Mouse (Mus musculus): ENCODE data around the gene Asphd2. TPM values are rescaled to one million over a fixed set of nuclear protein-coding genes. Genes with fewer than 3 reads are reported as not detected.
A peak's percentile ranks its signal among the peaks of the same experiment; 100 is the strongest.

Asphd2 gene
- polyA plus RNA-seq (2012; rRNA removed), result 0.05 and 0.67 TPM in 2 replicates

DNA sequence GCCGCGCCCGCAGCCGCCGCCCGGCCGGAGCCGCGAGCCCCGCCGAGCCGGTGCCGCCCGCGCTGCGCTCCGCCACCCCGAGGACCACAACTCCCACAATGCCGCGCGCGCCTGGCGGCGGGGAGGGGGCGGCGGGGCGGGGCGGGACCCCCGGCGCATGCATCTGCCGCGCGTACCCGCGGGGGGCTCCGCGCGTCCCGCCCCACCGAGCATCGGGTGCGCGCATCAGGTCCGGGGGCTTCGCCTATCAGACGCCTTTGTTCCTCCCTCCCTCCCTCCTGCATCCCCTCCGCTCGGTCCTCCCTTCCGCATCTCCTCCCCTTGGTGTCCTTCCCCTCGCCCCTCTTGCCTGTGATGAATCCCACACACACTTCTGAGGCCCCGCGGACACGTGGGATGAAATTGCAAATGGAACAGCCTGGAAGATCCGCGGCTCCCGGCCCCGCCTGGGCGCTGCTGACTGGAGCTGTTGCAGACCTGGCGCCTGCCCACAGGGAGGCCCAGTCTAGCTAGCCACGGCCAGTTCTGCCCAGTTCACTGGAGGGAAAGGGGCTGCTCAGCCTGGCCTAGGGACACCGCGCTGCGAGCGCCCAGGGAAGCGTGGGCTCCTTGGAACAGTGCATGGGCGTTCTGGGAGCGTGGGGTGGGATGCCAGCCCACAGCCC, at the start of gene Asphd2:
TSS of gene Asphd2 (minus strand) at position 88 of the 665 bp plus-strand sequence.
- no peak for DNase-seq
- 8% methylated on average over 55 of the region's 67 CpGs for WGBS
- peak within 1 kb of the TSS; percentile 15 for H3K4me3 ChIP-seq (ENCODE audit: control insufficient read depth, insufficient read depth, low read length)
- TF ChIP-seq CTCF (IDR thresholded peaks at IDR 0.05; ENCODE audit: borderline replicate concordance, control insufficient read depth, extremely low read depth, insufficient read depth, low read length, poor library complexity), result no peak
- no peak for TF ChIP-seq POLR2A (IDR thresholded peaks at IDR 0.05; ENCODE audit: control insufficient read depth, extremely low read depth, insufficient read depth, low read length, poor library complexity)
- H3K4me1 ChIP-seq (replicated peaks; ENCODE audit: control insufficient read depth, insufficient read depth, low read length), result peaks cover 5% of the 10 kb centered on the region; the same call in 1 of the 2 replicates
- no peaks in the 10 kb centered on the region for H3K36me3 ChIP-seq (ENCODE audit: control insufficient read depth, insufficient read depth, low read length)
- peaks cover 12% of the 10 kb centered on the region; the same call in 1 of the 2 replicates for H3K27me3 ChIP-seq (ENCODE audit: control insufficient read depth, insufficient read depth, low read length)
- H3K27ac ChIP-seq (ENCODE audit: control insufficient read depth, insufficient read depth, low read length), result no peak within 1 kb of the TSS

GRCm38 (mm10) chr5:112438535-112438934, 43.9 kb upstream of the Asphd2 start:
- WGBS, result 75% methylated on average over 10 of the region's 10 CpGs
- peaks cover 3% of the 10 kb centered on the region; the same call in 1 of the 2 replicates for H3K4me1 ChIP-seq (replicated peaks; ENCODE audit: control insufficient read depth, insufficient read depth, low read length)
- no peak overlapping the region for H3K4me3 ChIP-seq (ENCODE audit: control insufficient read depth, insufficient read depth, low read length)
- H3K27ac ChIP-seq (ENCODE audit: control insufficient read depth, insufficient read depth, low read length), result no peak overlapping the region
- no peaks in the 10 kb centered on the region for H3K27me3 ChIP-seq (ENCODE audit: control insufficient read depth, insufficient read depth, low read length)
- DNase-seq, result no peak
- TF ChIP-seq POLR2A (IDR thresholded peaks at IDR 0.05; ENCODE audit: control insufficient read depth, extremely low read depth, insufficient read depth, low read length, poor library complexity), result no peak
- TF ChIP-seq CTCF (IDR thresholded peaks at IDR 0.05; ENCODE audit: borderline replicate concordance, control insufficient read depth, extremely low read depth, insufficient read depth, low read length, poor library complexity), result no peak
- H3K36me3 ChIP-seq (ENCODE audit: control insufficient read depth, insufficient read depth, low read length), result no peaks in the 10 kb centered on the region

DNA sequence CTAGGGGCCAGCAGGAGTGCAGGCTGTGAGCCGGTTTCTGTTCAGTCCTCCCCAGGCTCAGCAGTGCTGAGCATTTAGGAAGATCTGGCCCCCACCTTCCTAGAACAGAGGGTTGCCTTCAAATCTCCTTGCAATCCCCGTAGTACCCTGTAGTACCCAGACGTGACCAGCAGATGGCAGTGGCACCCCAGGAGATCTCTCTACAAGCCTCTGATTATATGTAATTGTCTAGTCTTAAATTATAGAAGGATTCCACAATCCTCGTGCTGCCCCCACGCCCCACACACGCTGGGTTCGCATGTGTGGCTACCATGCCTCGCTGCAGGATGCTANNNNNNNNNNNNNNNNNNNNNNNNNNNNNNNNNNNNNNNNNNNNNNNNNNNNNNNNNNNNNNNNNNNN, 38.3 kb upstream of the Asphd2 start:
- WGBS, result 3% methylated on average over 8 of the region's 8 CpGs
- Histone ChIP-seq H3K4me1 (replicated peaks; ENCODE audit: control insufficient read depth, insufficient read depth, low read length) (peaks cover 11% of the 10 kb centered on the region), H3K4me3 (ENCODE audit: control insufficient read depth, insufficient read depth, low read length) (no peak overlapping the region), H3K27ac (ENCODE audit: control insufficient read depth, insufficient read depth, low read length) (no peak overlapping the region), H3K36me3 (ENCODE audit: control insufficient read depth, insufficient read depth, low read length) (no peaks in the 10 kb centered on the region), H3K27me3 (ENCODE audit: control insufficient read depth, insufficient read depth, low read length) (no peaks in the 10 kb centered on the region)
- peak; percentile 73 for DNase-seq
- TF ChIP-seq CTCF (IDR thresholded peaks at IDR 0.05; ENCODE audit: borderline replicate concordance, control insufficient read depth, extremely low read depth, insufficient read depth, low read length, poor library complexity) (0 out of 2 replicates have a peak, but pooled peaks have one; percentile 47), POLR2A (IDR thresholded peaks at IDR 0.05; ENCODE audit: control insufficient read depth, extremely low read depth, insufficient read depth, low read length, poor library complexity) (no peak)

GRCm38 (mm10) chr5:112432033-112432432, 37.4 kb upstream of the Asphd2 start:
- Histone ChIP-seq H3K27ac (ENCODE audit: control insufficient read depth, insufficient read depth, low read length) (no peak overlapping the region), H3K4me1 (replicated peaks; ENCODE audit: control insufficient read depth, insufficient read depth, low read length) (peaks cover 8% of the 10 kb centered on the region), H3K27me3 (ENCODE audit: control insufficient read depth, insufficient read depth, low read length) (no peaks in the 10 kb centered on the region), H3K4me3 (ENCODE audit: control insufficient read depth, insufficient read depth, low read length) (no peak overlapping the region), H3K36me3 (ENCODE audit: control insufficient read depth, insufficient read depth, low read length) (no peaks in the 10 kb centered on the region)
- 93% methylated on average over 5 of the region's 5 CpGs for WGBS
- DNase-seq, result no peak
- no peak for TF ChIP-seq CTCF (IDR thresholded peaks at IDR 0.05; ENCODE audit: borderline replicate concordance, control insufficient read depth, extremely low read depth, insufficient read depth, low read length, poor library complexity)
- TF ChIP-seq POLR2A (IDR thresholded peaks at IDR 0.05; ENCODE audit: control insufficient read depth, extremely low read depth, insufficient read depth, low read length, poor library complexity), result no peak

DNA sequence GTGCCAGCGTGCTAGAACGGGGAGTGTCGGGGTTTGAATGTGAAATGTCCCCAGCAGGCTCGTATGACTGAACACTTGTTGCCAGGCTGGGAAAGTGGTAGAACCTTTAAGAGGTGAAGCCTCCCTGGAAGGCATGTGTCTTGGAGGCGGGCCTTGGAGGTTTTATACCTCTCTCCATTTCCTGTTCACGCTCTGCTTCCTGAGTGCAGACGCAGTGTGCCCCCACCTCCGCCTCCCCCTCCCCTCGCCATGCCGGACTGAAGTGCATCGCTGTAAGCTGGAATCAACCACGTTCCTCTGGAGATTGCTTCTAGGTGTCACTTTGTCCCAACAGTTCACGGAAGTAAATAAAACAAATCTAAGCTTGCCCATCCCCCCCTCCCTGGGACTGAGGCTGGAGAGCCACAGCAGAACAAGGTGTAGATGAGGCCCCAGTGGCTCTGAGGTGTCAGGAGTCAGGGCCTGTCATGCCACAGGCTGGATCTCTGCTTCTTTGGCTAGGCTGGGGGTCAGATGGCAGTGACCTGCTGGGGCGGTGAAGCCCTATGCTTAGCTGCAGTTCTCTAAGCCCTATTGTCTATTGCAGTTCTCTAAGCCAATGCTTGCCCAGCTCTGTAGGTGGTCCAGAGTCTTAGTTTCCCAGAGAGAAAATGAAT, 36.6 kb upstream of the Asphd2 start:
- Histone ChIP-seq H3K27me3 (ENCODE audit: control insufficient read depth, insufficient read depth, low read length) (no peaks in the 10 kb centered on the region), H3K27ac (ENCODE audit: control insufficient read depth, insufficient read depth, low read length) (no peak overlapping the region), H3K36me3 (ENCODE audit: control insufficient read depth, insufficient read depth, low read length) (no peaks in the 10 kb centered on the region), H3K4me3 (ENCODE audit: control insufficient read depth, insufficient read depth, low read length) (peak overlapping the region; percentile 2; the same call in 1 of the 2 replicates), H3K4me1 (replicated peaks; ENCODE audit: control insufficient read depth, insufficient read depth, low read length) (peaks cover 8% of the 10 kb centered on the region)
- TF ChIP-seq CTCF (IDR thresholded peaks at IDR 0.05; ENCODE audit: borderline replicate concordance, control insufficient read depth, extremely low read depth, insufficient read depth, low read length, poor library complexity) (no peak), POLR2A (IDR thresholded peaks at IDR 0.05; ENCODE audit: control insufficient read depth, extremely low read depth, insufficient read depth, low read length, poor library complexity) (0 out of 2 replicates have a peak, but pooled peaks have one; percentile 16)
- WGBS, result 13% methylated on average over 14 of the region's 14 CpGs
- peak; percentile 37 for DNase-seq

- Histone ChIP-seq H3K27me3 (ENCODE audit: control insufficient read depth, insufficient read depth, low read length) (no peaks in the 10 kb centered on the region), H3K36me3 (ENCODE audit: control insufficient read depth, insufficient read depth, low read length) (no peaks in the 10 kb centered on the region), H3K4me1 (replicated peaks; ENCODE audit: control insufficient read depth, insufficient read depth, low read length) (peaks cover 8% of the 10 kb centered on the region), H3K4me3 (ENCODE audit: control insufficient read depth, insufficient read depth, low read length) (no peak overlapping the region), H3K27ac (ENCODE audit: control insufficient read depth, insufficient read depth, low read length) (no peak overlapping the region)
- peak; percentile 68 for DNase-seq
- TF ChIP-seq POLR2A (IDR thresholded peaks at IDR 0.05; ENCODE audit: control insufficient read depth, extremely low read depth, insufficient read depth, low read length, poor library complexity) (no peak), CTCF (IDR thresholded peaks at IDR 0.05; ENCODE audit: borderline replicate concordance, control insufficient read depth, extremely low read depth, insufficient read depth, low read length, poor library complexity) (peak; percentile 72; the same call in 1 of the 2 replicates)
- 18% methylated on average over 19 of the region's 19 CpGs for WGBS
These were observed 34.3 kb upstream of the Asphd2 start for GRCm38 (mm10) chr5:112428944-112429343.

Data from thymus, adult 2 months (tissue).